Mouse (Mus musculus) bone marrow, adult 2 months (tissue): ENCODE results near the gene Fzd2. TPM values are rescaled to one million over a fixed set of nuclear protein-coding genes. Genes with fewer than 3 reads are reported as not detected.
"Not testable (repeated sequence)": the region's sequence is repeated elsewhere in the genome, so short reads cannot be mapped to it uniquely, and the experiment has no call there.

ENCODE experiments used
- H3K27ac ChIP-seq: fragments of 200-500 bp; 2 replicates; pipeline ENCODE4 v1.5.1; 2012; ENCODE audit warnings: low read depth, mild to moderate bottlenecking, control low read depth, inconsistent platforms, low read length; ENCODE audit not compliant: control insufficient read depth, poor library complexity, insufficient read depth
- H3K4me1 ChIP-seq: fragments of 200-500 bp; 2 replicates; pipeline ENCODE4 v1.6.1; 2011; ENCODE audit warnings: low read length; ENCODE audit not compliant: control insufficient read depth, insufficient read depth
- H3K4me3 ChIP-seq: fragments of 200-500 bp; replicated peaks from 2 replicates; pipeline ENCODE3; 2011; ENCODE audit warnings: mild to moderate bottlenecking, low read depth, low read length, control low read depth; ENCODE audit not compliant: control insufficient read depth
- CTCF ChIP-seq: fragments of 200-500 bp; IDR thresholded peaks from 2 replicates; pipeline ENCODE4 v1.5.1; 2011; ENCODE audit warnings: low read length, control low read depth; ENCODE audit not compliant: control insufficient read depth, insufficient read depth
- POLR2A ChIP-seq: fragments of 200-500 bp; IDR thresholded peaks from 2 replicates; pipeline ENCODE4 v1.6.1; 2011; ENCODE audit warnings: low read depth, mild to moderate bottlenecking, control low read depth, low read length, borderline replicate concordance; ENCODE audit not compliant: control insufficient read depth
- WGBS: fragments of 180-500 bp; shearing (Covaris S2); methylation state at CpG from one replicate; pipeline ENCODE4 v1.1.7; 2018; 5-methylcytosine and 5-hydroxymethylcytosine counted together
- polyA plus RNA-seq: library from polyadenylated mRNA; stranded (reverse); fragments of >200 nt; gene quantifications from 2 replicates; pipeline ENCODE4 v1.2.4, GENCODE M21; 2011; ENCODE audit warnings: low replicate concordance; ENCODE audit not compliant: missing spikeins, insufficient read depth, insufficient read length

The Fzd2 gene
- 0.42 TPM in 1 of 2 replicates, not detected in the other for polyA plus RNA-seq

- Histone ChIP-seq H3K27ac (no peak within 1 kb of the TSS; the same call in 1 of the 2 replicates), H3K4me1 (no peaks in the 10 kb centered on the region), H3K4me3 (peak within 1 kb of the TSS; percentile 11)
- WGBS: under 1% methylated on average over 31 of the region's 31 CpGs
- TF ChIP-seq POLR2A: no peak
- no peak for TF ChIP-seq CTCF
Observed at GRCm38 (mm10) chr11:102604010-102604584, at the start of gene Fzd2. Gene Fzd2, plus strand, starts transcription at chr11:102604396.

GRCm38 (mm10) chr11:102555400-102556030, 48.7 kb upstream of the Fzd2 start:
- TF ChIP-seq POLR2A (no peak), CTCF (no peak)
- WGBS: under 1% methylated on average over 39 of the region's 39 CpGs
- Histone ChIP-seq H3K4me1 (no peaks in the 10 kb centered on the region; the same call in 1 of the 2 replicates), H3K27ac (peak overlapping the region; percentile 85), H3K4me3 (peak overlapping the region; percentile 98)

GRCm38 (mm10) chr11:102556031-102556715, 48.0 kb upstream of the Fzd2 start, which contains the start of gene Gpatch8:
Gene Gpatch8, minus strand, starts transcription at chr11:102556392.
- peak within 1 kb of the TSS; percentile 98 for H3K4me3 ChIP-seq
- H3K4me1 ChIP-seq: no peaks in the 10 kb centered on the region; the same call in 1 of the 2 replicates
- TF ChIP-seq CTCF: no peak
- TF ChIP-seq POLR2A: peak; percentile 83
- H3K27ac ChIP-seq: peak within 1 kb of the TSS; percentile 85
- WGBS: under 1% methylated on average over 55 of the region's 55 CpGs

GRCm38 (mm10) chr11:102556716-102557074, 47.5 kb upstream of the Fzd2 start:
- H3K4me3 ChIP-seq: no peak overlapping the region
- no peaks in the 10 kb centered on the region; the same call in 1 of the 2 replicates for H3K4me1 ChIP-seq
- H3K27ac ChIP-seq: no peak overlapping the region
- WGBS: 6% methylated on average over 3 of the region's 3 CpGs
- no peak for TF ChIP-seq POLR2A
- TF ChIP-seq CTCF: no peak

GRCm38 (mm10) chr11:102557386-102557785, 46.8 kb upstream of the Fzd2 start:
- Histone ChIP-seq H3K27ac (no peak overlapping the region), H3K4me1 (no peaks in the 10 kb centered on the region; the same call in 1 of the 2 replicates), H3K4me3 (no peak overlapping the region)
- TF ChIP-seq CTCF (no peak), POLR2A (no peak)
- WGBS: 85% methylated on average over 1 of the region's 1 CpGs

- 72% methylated on average over 5 of the region's 5 CpGs for WGBS
- TF ChIP-seq POLR2A: no peak
- TF ChIP-seq CTCF: no peak
- Histone ChIP-seq H3K4me3 (no peak overlapping the region), H3K27ac (no peak overlapping the region), H3K4me1 (no peaks in the 10 kb centered on the region; the same call in 1 of the 2 replicates)
Observed at GRCm38 (mm10) chr11:102558704-102559103, 45.5 kb upstream of the Fzd2 start.

- not testable (repeated sequence) for H3K4me1 ChIP-seq, H3K27ac ChIP-seq, H3K4me3 ChIP-seq
- WGBS: 76% methylated on average over 14 of the region's 14 CpGs
Observed at GRCm38 (mm10) chr11:102564952-102565671, 39.1 kb upstream of the Fzd2 start.

GRCm38 (mm10) chr11:102565741-102566140, 38.5 kb upstream of the Fzd2 start:
- Histone ChIP-seq H3K4me3 (no peak overlapping the region), H3K4me1 (no peaks in the 10 kb centered on the region), H3K27ac (no peak overlapping the region)
- TF ChIP-seq POLR2A (no peak), CTCF (no peak)
